Mouse (Mus musculus) spleen, adult 2 months (tissue): ENCODE data around the gene Cdh15.

ENCODE experiments used
- CTCF ChIP-seq: fragments of 200-500 bp; IDR thresholded peaks from 2 replicates; pipeline ENCODE4 v1.5.1; 2011; ENCODE audit warnings: mild to moderate bottlenecking, inconsistent platforms; ENCODE audit not compliant: insufficient read depth, insufficient read length, insufficient replicate concordance; ENCODE audit errors: extremely low read depth
- POLR2A ChIP-seq: fragments of 200-500 bp; IDR thresholded peaks from 2 replicates; pipeline ENCODE4 v1.6.1; 2011; ENCODE audit warnings: low read depth, low read length, inconsistent platforms

DNA sequence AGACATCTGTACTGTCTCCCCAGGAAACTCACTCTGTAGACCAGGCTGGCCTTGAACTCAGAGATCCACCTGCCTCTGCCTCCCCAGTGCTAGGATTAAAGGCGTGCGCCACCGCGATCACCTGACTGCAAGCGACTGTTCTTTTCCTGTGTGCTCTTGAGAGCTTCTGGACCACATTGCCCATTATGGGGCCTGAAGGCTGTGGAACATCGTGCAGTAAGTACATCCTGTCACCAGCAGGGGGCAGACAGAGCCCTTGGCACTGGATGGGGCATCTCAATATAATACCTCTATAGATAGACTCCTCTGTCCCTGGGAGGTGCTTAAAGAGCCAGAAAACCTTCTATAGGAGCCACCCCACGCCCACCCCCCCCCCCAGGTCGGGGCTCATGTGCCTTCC, 12.8 kb upstream of the Cdh15 start:
- peak; percentile 78; the same call in 1 of the 2 replicates for TF ChIP-seq CTCF
- TF ChIP-seq POLR2A, result no peak
